Mouse (Mus musculus): ENCODE measurements around the gene Olfr1160. TPM values are rescaled to one million over a fixed set of nuclear protein-coding genes. Genes with fewer than 3 reads are reported as not detected.
"Not testable (repeated sequence)": the region's sequence is repeated elsewhere in the genome, so short reads cannot be mapped to it uniquely, and the experiment has no call there.

Gene Olfr1160
- not detected in 2 replicates for polyA plus RNA-seq (2014; fragmentation: Nextera tagmentation; extraction: Ambion mirVana)

DNA sequence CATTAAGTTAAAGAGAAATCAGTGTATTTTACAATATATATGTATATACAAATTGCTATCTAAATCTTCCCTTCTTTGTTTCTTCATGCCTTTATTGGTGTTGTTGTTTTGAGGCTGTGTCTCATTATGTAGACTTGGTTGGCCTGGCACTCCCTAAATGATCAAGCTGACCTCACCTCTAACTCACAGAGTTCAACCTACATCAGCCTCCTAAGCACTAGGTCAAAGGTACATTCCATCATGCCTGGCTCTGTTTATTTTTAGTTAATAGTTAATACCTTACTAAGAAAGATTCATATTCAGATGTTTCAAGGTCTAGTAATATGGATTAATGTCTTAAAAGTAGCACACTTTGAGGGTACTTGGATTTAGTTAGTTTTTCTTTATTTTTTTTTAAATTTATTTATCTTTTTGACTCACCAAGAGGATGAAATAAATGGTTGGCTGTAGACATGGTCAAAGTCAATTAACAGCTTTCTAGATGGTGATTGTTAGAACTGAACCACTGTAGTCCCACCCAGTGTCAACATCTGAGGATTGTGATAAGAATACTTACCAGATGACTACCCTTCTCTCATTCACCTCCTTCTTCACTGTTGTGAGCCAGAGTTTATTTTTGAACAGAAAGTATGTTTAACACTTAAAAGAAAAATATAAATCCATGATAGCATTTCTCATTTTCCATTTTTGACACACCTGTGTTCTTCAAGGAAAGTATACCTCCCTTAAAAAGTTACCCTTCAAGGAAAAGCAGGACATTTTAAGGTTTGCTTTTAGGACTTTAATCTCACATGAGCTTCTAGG lies at the start of gene Olfr1160:
TSS of gene Olfr1160 (minus strand) at position 754 of the 804 bp plus-strand sequence.
- Histone ChIP-seq H3K36me3 (ENCODE audit: control insufficient read depth, insufficient read depth, low read length) (no peaks in the 10 kb centered on the region), H3K4me1 (replicated peaks; ENCODE audit: control insufficient read depth, insufficient read depth, low read length) (no peaks in the 10 kb centered on the region), H3K27me3 (ENCODE audit: control insufficient read depth, insufficient read depth, low read length) (no peaks in the 10 kb centered on the region), H3K27ac (ENCODE audit: low read depth, low read length) (no peak within 1 kb of the TSS), H3K4me3 (ENCODE audit: low read depth, low read length) (no peak within 1 kb of the TSS), H3K9me3 (ENCODE audit: control insufficient read depth, low read length) (no peaks in the 10 kb centered on the region), H3K9ac (ENCODE audit: low read length) (no peak within 1 kb of the TSS), H3K4me2 (ENCODE audit: low read depth, low read length, severe bottlenecking) (no peak within 1 kb of the TSS)
- ATAC-seq (replicated peaks; ENCODE audit: low FRiP score) = no peak
- no peak for DNase-seq (ENCODE audit: low spot score)

DNA sequence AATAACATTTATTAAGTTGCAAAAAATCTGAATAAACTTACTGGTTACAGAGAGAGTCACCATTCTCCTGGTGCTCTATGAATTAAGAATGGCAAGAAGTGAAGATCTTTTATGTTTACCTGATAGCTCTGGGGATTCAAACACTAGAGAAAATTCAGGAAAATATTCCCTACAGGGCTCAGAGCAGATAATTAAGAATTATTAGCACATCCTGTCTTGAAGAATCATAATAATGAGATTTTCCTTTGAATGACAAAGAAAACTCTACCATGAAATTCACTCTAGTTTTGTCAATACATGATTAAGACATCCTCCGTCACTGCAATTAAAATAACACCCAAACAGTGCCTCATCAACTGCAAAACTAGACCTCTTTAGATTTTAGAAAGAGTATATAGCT lies 43.0 kb upstream of the Olfr1160 start, which contains the start of gene Olfr1162:
TSS of gene Olfr1162 (minus strand) at position 101 of the 400 bp plus-strand sequence.
- H3K9me3 ChIP-seq (ENCODE audit: control insufficient read depth, low read length) = no peaks in the 10 kb centered on the region

DNA sequence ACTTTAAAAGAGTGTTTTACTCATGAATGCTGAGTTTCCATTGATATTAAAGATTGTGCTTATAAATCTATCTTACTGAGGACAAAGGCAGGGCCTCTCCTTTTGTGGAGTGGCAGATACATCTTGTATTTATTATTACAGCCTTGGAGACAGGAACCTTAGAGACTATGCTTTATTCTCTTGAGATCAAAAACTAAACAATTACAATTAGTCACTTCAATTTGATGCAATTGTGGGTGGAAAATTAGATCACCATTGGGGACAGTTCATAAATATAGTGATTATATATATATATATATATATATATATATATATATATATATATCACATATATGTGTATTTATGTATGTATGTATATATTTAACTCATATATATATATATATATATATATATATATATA lies 29.5 kb upstream of the Olfr1160 start, which contains the start of gene Olfr73:
TSS of gene Olfr73 (minus strand) at position 101 of the 400 bp plus-strand sequence.
- H3K9me3 ChIP-seq (ENCODE audit: control insufficient read depth, low read length) = no peaks in the 10 kb centered on the region
- ATAC-seq (replicated peaks; ENCODE audit: low FRiP score) = no peak
- no peaks in the 10 kb centered on the region for H3K27me3 ChIP-seq (ENCODE audit: control insufficient read depth, insufficient read depth, low read length)
- no peak within 1 kb of the TSS for H3K9ac ChIP-seq (ENCODE audit: low read length)
- no peak within 1 kb of the TSS for H3K4me3 ChIP-seq (ENCODE audit: low read depth, low read length)
- no peak within 1 kb of the TSS for H3K27ac ChIP-seq (ENCODE audit: low read depth, low read length)
- H3K36me3 ChIP-seq (ENCODE audit: control insufficient read depth, insufficient read depth, low read length) = no peaks in the 10 kb centered on the region
- no peak within 1 kb of the TSS for H3K4me2 ChIP-seq (ENCODE audit: low read depth, low read length, severe bottlenecking)
- no peak for DNase-seq (ENCODE audit: low spot score)
- no peaks in the 10 kb centered on the region for H3K4me1 ChIP-seq (replicated peaks; ENCODE audit: control insufficient read depth, insufficient read depth, low read length)

More for the DNA sequence above, 43.0 kb upstream of the Olfr1160 start, which contains the start of gene Olfr1162:
- no peak within 1 kb of the TSS for H3K27ac ChIP-seq (ENCODE audit: low read depth, low read length)
- DNase-seq (ENCODE audit: low spot score) = no peak
- H3K4me2 ChIP-seq (ENCODE audit: low read depth, low read length, severe bottlenecking) = no peak within 1 kb of the TSS
- H3K9ac ChIP-seq (ENCODE audit: low read length) = no peak within 1 kb of the TSS
- 72% methylated on average over 1 of the region's 1 CpGs for WGBS
- H3K4me1 ChIP-seq (replicated peaks; ENCODE audit: control insufficient read depth, insufficient read depth, low read length) = no peaks in the 10 kb centered on the region
- ATAC-seq (replicated peaks; ENCODE audit: low FRiP score) = no peak
- H3K4me3 ChIP-seq (ENCODE audit: low read depth, low read length) = no peak within 1 kb of the TSS
- H3K27me3 ChIP-seq (ENCODE audit: control insufficient read depth, insufficient read depth, low read length) = no peaks in the 10 kb centered on the region
- H3K36me3 ChIP-seq (ENCODE audit: control insufficient read depth, insufficient read depth, low read length) = no peaks in the 10 kb centered on the region

- not testable (repeated sequence) for H3K27me3 ChIP-seq (ENCODE audit: control insufficient read depth, insufficient read depth, low read length); H3K4me1 ChIP-seq (replicated peaks; ENCODE audit: control insufficient read depth, insufficient read depth, low read length); ATAC-seq (replicated peaks; ENCODE audit: low FRiP score); H3K36me3 ChIP-seq (ENCODE audit: control insufficient read depth, insufficient read depth, low read length); H3K27ac ChIP-seq (ENCODE audit: low read depth, low read length); H3K9me3 ChIP-seq (ENCODE audit: control insufficient read depth, low read length); DNase-seq (ENCODE audit: low spot score); H3K4me2 ChIP-seq (ENCODE audit: low read depth, low read length, severe bottlenecking); H3K9ac ChIP-seq (ENCODE audit: low read length); H3K4me3 ChIP-seq (ENCODE audit: low read depth, low read length)
- WGBS = 82% methylated on average over 1 of the region's 1 CpGs
These were observed 14.4 kb upstream of the Olfr1160 start, which contains the start of gene Olfr1161 for GRCm38 (mm10) chr2:88022474-88022873. TSS of gene Olfr1161 (plus strand) at chr2:88022774.

DNA sequence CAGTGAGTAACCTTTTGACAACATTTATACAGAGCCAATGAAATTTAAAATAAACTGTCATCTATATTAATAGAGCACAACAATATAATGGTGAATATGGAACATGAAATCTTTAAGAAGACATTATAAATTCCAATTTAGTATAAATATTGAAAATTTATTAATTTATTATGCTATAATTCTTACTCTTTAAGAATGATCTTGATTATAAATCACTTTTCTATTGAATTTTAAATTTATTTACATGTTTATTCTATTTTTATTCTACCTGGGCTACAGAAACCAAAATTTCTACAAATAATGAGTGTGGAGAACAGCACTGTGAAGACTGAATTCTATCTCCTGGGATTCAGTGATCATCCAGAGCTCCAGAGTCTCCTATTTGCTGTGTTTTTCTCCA lies 18.3 kb downstream of the Olfr1160 start, which contains the start of gene Olfr1158:
TSS of gene Olfr1158 (plus strand) at position 301 of the 400 bp plus-strand sequence.
- Histone ChIP-seq H3K4me1 (replicated peaks; ENCODE audit: control insufficient read depth, insufficient read depth, low read length) (no peaks in the 10 kb centered on the region), H3K27ac (ENCODE audit: low read depth, low read length) (no peak within 1 kb of the TSS), H3K4me3 (ENCODE audit: low read depth, low read length) (no peak within 1 kb of the TSS), H3K9me3 (ENCODE audit: control insufficient read depth, low read length) (no peaks in the 10 kb centered on the region), H3K27me3 (ENCODE audit: control insufficient read depth, insufficient read depth, low read length) (no peaks in the 10 kb centered on the region), H3K9ac (ENCODE audit: low read length) (no peak within 1 kb of the TSS), H3K4me2 (ENCODE audit: low read depth, low read length, severe bottlenecking) (no peak within 1 kb of the TSS), H3K36me3 (ENCODE audit: control insufficient read depth, insufficient read depth, low read length) (no peaks in the 10 kb centered on the region)
- DNase-seq (ENCODE audit: low spot score) (no peak), ATAC-seq (replicated peaks; ENCODE audit: low FRiP score) (no peak)

- Histone ChIP-seq H3K4me2 (ENCODE audit: low read depth, low read length, severe bottlenecking) (no peak within 1 kb of the TSS), H3K27me3 (ENCODE audit: control insufficient read depth, insufficient read depth, low read length) (no peaks in the 10 kb centered on the region), H3K9ac (ENCODE audit: low read length) (no peak within 1 kb of the TSS), H3K4me3 (ENCODE audit: low read depth, low read length) (no peak within 1 kb of the TSS), H3K4me1 (replicated peaks; ENCODE audit: control insufficient read depth, insufficient read depth, low read length) (no peaks in the 10 kb centered on the region), H3K9me3 (ENCODE audit: control insufficient read depth, low read length) (no peaks in the 10 kb centered on the region), H3K27ac (ENCODE audit: low read depth, low read length) (no peak within 1 kb of the TSS), H3K36me3 (ENCODE audit: control insufficient read depth, insufficient read depth, low read length) (no peaks in the 10 kb centered on the region)
- no peak for DNase-seq (ENCODE audit: low spot score)
- 74% methylated on average over 3 of the region's 3 CpGs for whole genome bisulfite sequencing
- no peak for ATAC-seq (replicated peaks; ENCODE audit: low FRiP score)
These were observed 33.5 kb downstream of the Olfr1160 start, which contains the start of gene Olfr74 for GRCm38 (mm10) chr2:87974563-87974962. TSS of gene Olfr74 (minus strand) at chr2:87974663.

GRCm38 (mm10) chr2:87968199-87968598 lies 39.9 kb downstream of the Olfr1160 start, which contains the start of gene Olfr1157:
TSS of gene Olfr1157 (minus strand) at chr2:87968299.
- Histone ChIP-seq H3K27ac (ENCODE audit: low read depth, low read length) (no peak within 1 kb of the TSS), H3K4me2 (ENCODE audit: low read depth, low read length, severe bottlenecking) (no peak within 1 kb of the TSS), H3K9me3 (ENCODE audit: control insufficient read depth, low read length) (no peaks in the 10 kb centered on the region), H3K4me3 (ENCODE audit: low read depth, low read length) (no peak within 1 kb of the TSS), H3K36me3 (ENCODE audit: control insufficient read depth, insufficient read depth, low read length) (no peaks in the 10 kb centered on the region), H3K9ac (ENCODE audit: low read length) (no peak within 1 kb of the TSS), H3K4me1 (replicated peaks; ENCODE audit: control insufficient read depth, insufficient read depth, low read length) (no peaks in the 10 kb centered on the region), H3K27me3 (ENCODE audit: control insufficient read depth, insufficient read depth, low read length) (no peaks in the 10 kb centered on the region)
- DNase-seq (ENCODE audit: low spot score) (no peak), ATAC-seq (replicated peaks; ENCODE audit: low FRiP score) (no peak)
- 91% methylated on average over 4 of the region's 4 CpGs for WGBS

DNA sequence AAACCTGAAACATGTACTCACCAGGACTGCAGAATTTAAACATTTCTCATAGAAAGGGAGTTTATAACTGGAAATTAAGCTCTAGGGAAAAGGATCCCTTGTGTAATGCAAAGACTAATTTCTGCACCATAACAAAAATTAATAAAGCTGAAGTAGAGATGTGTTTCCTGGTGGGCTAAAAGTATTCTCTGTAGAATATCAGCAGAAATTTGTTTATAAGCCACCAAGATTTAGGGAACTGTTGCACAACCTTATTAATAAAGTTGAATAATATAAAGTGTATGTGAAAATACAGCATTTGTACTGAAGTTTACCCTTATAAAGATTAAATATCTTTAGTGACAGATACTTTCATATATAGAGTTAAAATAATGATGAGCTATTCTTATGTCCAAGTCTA lies 55.1 kb downstream of the Olfr1160 start, which contains the start of gene Olfr1156:
TSS of gene Olfr1156 (minus strand) at position 101 of the 400 bp plus-strand sequence.
- Histone ChIP-seq H3K9me3 (ENCODE audit: control insufficient read depth, low read length) (no peaks in the 10 kb centered on the region), H3K9ac (ENCODE audit: low read length) (no peak within 1 kb of the TSS), H3K4me2 (ENCODE audit: low read depth, low read length, severe bottlenecking) (no peak within 1 kb of the TSS), H3K27me3 (ENCODE audit: control insufficient read depth, insufficient read depth, low read length) (no peaks in the 10 kb centered on the region), H3K4me3 (ENCODE audit: low read depth, low read length) (no peak within 1 kb of the TSS), H3K27ac (ENCODE audit: low read depth, low read length) (no peak within 1 kb of the TSS), H3K4me1 (replicated peaks; ENCODE audit: control insufficient read depth, insufficient read depth, low read length) (no peaks in the 10 kb centered on the region), H3K36me3 (ENCODE audit: control insufficient read depth, insufficient read depth, low read length) (no peaks in the 10 kb centered on the region)
- ATAC-seq (replicated peaks; ENCODE audit: low FRiP score) = no peak
- no peak for DNase-seq (ENCODE audit: low spot score)
